Mouse (Mus musculus) liver, postnatal 0 days (tissue): ENCODE results near the gene Agbl4.

Source experiments
- CTCF ChIP-seq: sonication (generic); IDR thresholded peaks from 2 replicates; pipeline ENCODE4 v1.5.1; 2016; ENCODE audit warnings: antibody characterized with exemption, low read depth
- EP300 ChIP-seq: IDR thresholded peaks from 2 replicates; pipeline ENCODE4 v1.6.1; 2016; ENCODE audit warnings: antibody characterized with exemption, low read depth, mild to moderate bottlenecking

GRCm38 (mm10) chr4:110810947-110811346 lies 413.5 kb downstream of the Agbl4 start:
- no peak for TF ChIP-seq CTCF
- no peak for TF ChIP-seq EP300
